Mouse (Mus musculus) kidney, adult 2 months (tissue): ENCODE measurements around the gene Fras1. TPM values are rescaled to one million over a fixed set of nuclear protein-coding genes. Genes with fewer than 3 reads are reported as not detected.
A peak's percentile ranks its signal among the peaks of the same experiment; 100 is the strongest.

ENCODE experiments used
- DNase-seq: peaks from one replicate; pipeline ENCODE4 v3.0.0; 2021
- H3K27ac ChIP-seq: fragments of 200-500 bp; 2 replicates; pipeline ENCODE4 v1.5.1; 2012; ENCODE audit warnings: low read depth, low read length, control low read depth, inconsistent platforms; ENCODE audit not compliant: insufficient read depth
- H3K27me3 ChIP-seq: fragments of 200-500 bp; replicated peaks from 2 replicates; pipeline ENCODE4 v1.6.1; 2012; ENCODE audit warnings: mild to moderate bottlenecking, moderate library complexity, low read length, inconsistent platforms; ENCODE audit not compliant: control insufficient read depth, insufficient read depth
- H3K36me3 ChIP-seq: fragments of 200-500 bp; 2 replicates; pipeline ENCODE4 v1.6.1; 2012; ENCODE audit warnings: mild to moderate bottlenecking, moderate library complexity, low read length, inconsistent platforms; ENCODE audit not compliant: control insufficient read depth, insufficient read depth
- H3K4me1 ChIP-seq: fragments of 200-500 bp; 2 replicates; pipeline ENCODE4 v1.6.1; 2011; ENCODE audit warnings: low read length; ENCODE audit not compliant: control insufficient read depth, insufficient read depth
- H3K4me3 ChIP-seq: fragments of 200-500 bp; 2 replicates; pipeline ENCODE4 v1.5.1; 2011; ENCODE audit warnings: mild to moderate bottlenecking, low read depth, low read length, control low read depth; ENCODE audit not compliant: insufficient read depth
- CTCF ChIP-seq: fragments of 200-500 bp; conservative IDR thresholded peaks from 2 replicates; pipeline ENCODE4 v1.5.1; 2011; ENCODE audit warnings: low read depth, mild to moderate bottlenecking, control low read depth, low read length, moderate library complexity, mixed read lengths; ENCODE audit not compliant: insufficient read depth, insufficient read length
- POLR2A ChIP-seq: fragments of 200-500 bp; IDR thresholded peaks from one replicate; pipeline ENCODE4 v1.6.1; 2011; ENCODE audit warnings: low read depth, low read length, control low read depth
- WGBS: fragments of 180-500 bp; shearing (Covaris S2); methylation state at CpG from one replicate; pipeline ENCODE4 v1.1.7; 2018; 5-methylcytosine and 5-hydroxymethylcytosine counted together
- polyA plus RNA-seq: library from polyadenylated mRNA; depleted of rRNA; stranded (reverse); fragments of >200 nt; gene quantifications from 2 replicates; pipeline ENCODE4 v1.2.3, GENCODE M21; 2012

Gene Fras1
- polyA plus RNA-seq, 1 experiment = 6.1 TPM

GRCm38 (mm10) chr5:96479003-96479402, 105.2 kb downstream of the Fras1 start:
- Histone ChIP-seq H3K27ac (no peak overlapping the region), H3K4me3 (no peak overlapping the region), H3K36me3 (no peaks in the 10 kb centered on the region), H3K27me3 (no peaks in the 10 kb centered on the region), H3K4me1 (no peaks in the 10 kb centered on the region)
- DNase-seq = no peak
- TF ChIP-seq CTCF (no peak), POLR2A (no peak)

GRCm38 (mm10) chr5:96481159-96481558, 107.4 kb downstream of the Fras1 start:
- H3K36me3 ChIP-seq = no peaks in the 10 kb centered on the region
- H3K27me3 ChIP-seq = no peaks in the 10 kb centered on the region
- no peak overlapping the region for H3K27ac ChIP-seq
- DNase-seq = no peak
- TF ChIP-seq CTCF (no peak), POLR2A (no peak)
- WGBS = 90% methylated on average over 2 of the region's 2 CpGs
- no peaks in the 10 kb centered on the region for H3K4me1 ChIP-seq
- no peak overlapping the region for H3K4me3 ChIP-seq

- Histone ChIP-seq H3K4me3 (no peak overlapping the region), H3K4me1 (no peaks in the 10 kb centered on the region), H3K36me3 (no peaks in the 10 kb centered on the region), H3K27me3 (no peaks in the 10 kb centered on the region), H3K27ac (no peak overlapping the region)
- TF ChIP-seq POLR2A (no peak), CTCF (no peak)
- no peak for DNase-seq
- 87% methylated on average over 4 of the region's 4 CpGs for WGBS
Observed at GRCm38 (mm10) chr5:96482054-96482453, 108.3 kb downstream of the Fras1 start.

GRCm38 (mm10) chr5:96492497-96492896, 118.7 kb downstream of the Fras1 start:
- no peak overlapping the region for H3K4me3 ChIP-seq
- TF ChIP-seq POLR2A (no peak), CTCF (no peak)
- H3K27ac ChIP-seq = no peak overlapping the region
- H3K4me1 ChIP-seq = no peaks in the 10 kb centered on the region
- no peaks in the 10 kb centered on the region for H3K36me3 ChIP-seq
- H3K27me3 ChIP-seq = no peaks in the 10 kb centered on the region
- WGBS = 72% methylated on average over 1 of the region's 1 CpGs
- no peak for DNase-seq

- TF ChIP-seq CTCF (no peak), POLR2A (no peak)
- Histone ChIP-seq H3K4me1 (peaks cover 4% of the 10 kb centered on the region; the same call in 1 of the 2 replicates), H3K27me3 (no peaks in the 10 kb centered on the region), H3K36me3 (no peaks in the 10 kb centered on the region), H3K27ac (no peak overlapping the region), H3K4me3 (no peak overlapping the region)
- 91% methylated on average over 7 of the region's 7 CpGs for WGBS
- no peak for DNase-seq
Observed at GRCm38 (mm10) chr5:96494502-96495292, 120.9 kb downstream of the Fras1 start.

- DNase-seq = peak; percentile 88
- Histone ChIP-seq H3K36me3 (no peaks in the 10 kb centered on the region), H3K27ac (peak overlapping the region; percentile 74), H3K4me1 (peaks cover 12% of the 10 kb centered on the region; the same call in 1 of the 2 replicates), H3K4me3 (no peak overlapping the region), H3K27me3 (no peaks in the 10 kb centered on the region)
- TF ChIP-seq CTCF = no peak
- no peak for TF ChIP-seq POLR2A
- 47% methylated on average over 2 of the region's 2 CpGs for WGBS
Observed at GRCm38 (mm10) chr5:96498083-96498482, 124.3 kb downstream of the Fras1 start.

- no peak overlapping the region for H3K4me3 ChIP-seq
- TF ChIP-seq POLR2A (no peak), CTCF (no peak)
- 78% methylated on average over 4 of the region's 4 CpGs for WGBS
- no peak for DNase-seq
- H3K4me1 ChIP-seq = peaks cover 12% of the 10 kb centered on the region; the same call in 1 of the 2 replicates
- H3K36me3 ChIP-seq = no peaks in the 10 kb centered on the region
- H3K27ac ChIP-seq = no peak overlapping the region
- H3K27me3 ChIP-seq = no peaks in the 10 kb centered on the region
Observed at GRCm38 (mm10) chr5:96501783-96502182, 128.0 kb downstream of the Fras1 start.
